In genomic region chr3:85677133-85677532, GRCm38 (mm10) we compare ENCODE assay signal across 21 mouse cellular contexts.
DNase-seq lines count a peak whose midpoint lies in the region; TF ChIP-seq lines count a peak whose summit lies in the region.
"Had no signal": no experiment of that assay in that cellular context is flagged by ENCODE, and none has a peak within 500 bp of the region (broad histone marks: within the 10 kb centered on the region; RNA-seq: fewer than 3 reads in every experiment).

No protein-coding gene starts in this region.

- DNase-seq in gastrocnemius, adult 2 months, result no peak
- DNase-seq in gastrocnemius, postnatal 25 days, result no peak
- peak in 1 of 2 experiments; percentile 25 for DNase-seq in layer of hippocampus, adult 2 months (ENCODE audit: low spot score in 2 of 2)
- DNase-seq in layer of hippocampus, adult 11-12 months (ENCODE audit: low spot score), result no peak
- DNase-seq in brain, adult 2 months (ENCODE audit: low read depth, low spot score), result peak; percentile 72
- DNase-seq in natural killer cell, adult 2 months (ENCODE audit: low spot score in 2 of 2), result no peak
- DNase-seq: adrenal gland, adult 2 months; adrenal gland, postnatal 10 days; adrenal gland, postnatal 25 days; cerebellum, adult 11-12 months; cerebellum, adult 2 months; cerebellum, adult 9-10 months; cerebellum, postnatal 10 days; cerebellum, postnatal 25 days; embryo, embryonic 11 days had no signal

- H3K27ac ChIP-seq in gastrocnemius, adult 2 months, result peak overlapping the region; percentile 68
- peak overlapping the region; percentile 40; the same call in 1 of the 2 replicates for H3K27ac ChIP-seq in layer of hippocampus, adult 2 months
- H3K27ac ChIP-seq in cortical plate, adult 2 months (ENCODE audit: insufficient read depth, low read length), result peak overlapping the region; percentile 14; the same call in 1 of the 2 replicates
- H3K27ac ChIP-seq: embryonic facial prominence, embryonic 13.5 days; embryonic facial prominence, embryonic 15.5 days; forebrain, embryonic 10.5 days; forebrain, embryonic 12.5 days had no signal

- TF ChIP-seq CTCF in gastrocnemius, adult 2 months (IDR thresholded peaks at IDR 0.05), result no peak
- no peak for TF ChIP-seq CTCF in layer of hippocampus, adult 2 months (conservative IDR thresholded peaks at IDR 0.05)
- no peak for TF ChIP-seq CTCF in cortical plate, adult 2 months (IDR thresholded peaks at IDR 0.05; ENCODE audit: extremely low read depth, insufficient read depth, low read length)

- peaks cover 9% of the 10 kb centered on the region for H3K4me1 ChIP-seq in cortical plate, adult 2 months (ENCODE audit: control insufficient read depth, insufficient read depth, low read length)
- H3K4me1 ChIP-seq: embryonic facial prominence, embryonic 13.5 days; embryonic facial prominence, embryonic 15.5 days had no signal

- intact Hi-C loops in gastrocnemius, adult 2 months (cut with DNase I), result no loop called here

- no peak overlapping the region for H3K4me3 ChIP-seq in gastrocnemius, adult 2 months
- H3K4me3 ChIP-seq in layer of hippocampus, adult 2 months, result no peak overlapping the region
- no peak overlapping the region for H3K4me3 ChIP-seq in cortical plate, adult 2 months (ENCODE audit: insufficient read depth, low read length)
- H3K4me3 ChIP-seq: embryonic facial prominence, embryonic 13.5 days; embryonic facial prominence, embryonic 15.5 days; erythroblast, embryonic 14.5 days; forebrain, embryonic 10.5 days; forebrain, embryonic 12.5 days had no signal

- no peak for TF ChIP-seq POLR2A in cortical plate, adult 2 months (IDR thresholded peaks at IDR 0.05; ENCODE audit: extremely low read depth, insufficient read depth, low read length)

Comparison
In these comparisons a context has a peak if more than half of its experiments do, and no peak if none do; other contexts are left out.
1. H3K27ac ChIP-seq: peak in every context shown above with its lines; median percentile 68 in gastrocnemius, adult 2 months; 40 in layer of hippocampus, adult 2 months; 14 in cortical plate, adult 2 months.